Mouse (Mus musculus): Measurements from ENCODE around the gene Tomm40.

- no peak for TF ChIP-seq TAL1 (IDR thresholded peaks at IDR 0.05; ENCODE audit: low read length)
- no peak for TF ChIP-seq GATA1 (IDR thresholded peaks at IDR 0.05; ENCODE audit: low read length)
Measured at GRCm38 (mm10) chr7:19751070-19751383, 35.8 kb upstream of the Tomm40 start.

Data from erythroblast, embryonic 14.5 days (primary cell).